Mouse (Mus musculus) embryonic facial prominence, embryonic 12.5 days (tissue): ENCODE data around the gene Trp53rkb. TPM values are rescaled to one million over a fixed set of nuclear protein-coding genes. Genes with fewer than 3 reads are reported as not detected.
A peak's percentile ranks its signal among the peaks of the same experiment; 100 is the strongest.
"Not testable (repeated sequence)": the region's sequence is repeated elsewhere in the genome, so short reads cannot be mapped to it uniquely, and the experiment has no call there.

Experiments
- ATAC-seq: fragments of 200-750 bp; cut with Nextera tagmentation; 2 replicates; pipeline ENCODE4 v1.8.0; 2017; ENCODE audit not compliant: insufficient number of reproducible peaks, insufficient read depth, low FRiP score, low TSS enrichment
- H3K27ac ChIP-seq: fragments of 300-500 bp; sonication (generic); 2 replicates; pipeline ENCODE4 v1.5.1; 2016; ENCODE audit warnings: mild to moderate bottlenecking
- H3K27me3 ChIP-seq: fragments of 300-500 bp; sonication (generic); 2 replicates; pipeline ENCODE4 v1.6.1; 2016; ENCODE audit warnings: mild to moderate bottlenecking, moderate library complexity
- H3K36me3 ChIP-seq: fragments of 300-500 bp; sonication (generic); 2 replicates; pipeline ENCODE4 v1.6.1; 2016; ENCODE audit warnings: mild to moderate bottlenecking
- H3K4me1 ChIP-seq: fragments of 300-500 bp; sonication (generic); 2 replicates; pipeline ENCODE4 v1.6.1; 2016
- H3K4me2 ChIP-seq: fragments of 300-500 bp; sonication (generic); replicated peaks from 2 replicates; pipeline ENCODE4 v1.6.1; 2016; ENCODE audit warnings: mild to moderate bottlenecking, moderate library complexity
- H3K4me3 ChIP-seq: fragments of 300-500 bp; sonication (generic); 2 replicates; pipeline ENCODE4 v1.5.1; 2016; ENCODE audit warnings: mild to moderate bottlenecking
- H3K9ac ChIP-seq: fragments of 300-500 bp; sonication (generic); 2 replicates; pipeline ENCODE4 v1.6.1; 2016; ENCODE audit warnings: mild to moderate bottlenecking, moderate library complexity
- H3K9me3 ChIP-seq: fragments of 300-500 bp; sonication (generic); 2 replicates; pipeline ENCODE4 v1.6.1; 2016; ENCODE audit warnings: mild to moderate bottlenecking, moderate library complexity
- WGBS: fragments of 180-500 bp; shearing (Covaris S2); methylation state at CpG from one replicate; pipeline ENCODE4 v1.1.7; 2016; 5-methylcytosine and 5-hydroxymethylcytosine counted together
- polyA plus RNA-seq: library from polyadenylated mRNA; unstranded; fragments of >200 nt; fragmentation: Nextera tagmentation; extraction: Ambion mirVana; gene quantifications from 2 replicates; pipeline ENCODE4 v1.2.1, GENCODE M21; 2016

Trp53rkb gene
- polyA plus RNA-seq = 11.5 and 13.2 TPM in 2 replicates

DNA sequence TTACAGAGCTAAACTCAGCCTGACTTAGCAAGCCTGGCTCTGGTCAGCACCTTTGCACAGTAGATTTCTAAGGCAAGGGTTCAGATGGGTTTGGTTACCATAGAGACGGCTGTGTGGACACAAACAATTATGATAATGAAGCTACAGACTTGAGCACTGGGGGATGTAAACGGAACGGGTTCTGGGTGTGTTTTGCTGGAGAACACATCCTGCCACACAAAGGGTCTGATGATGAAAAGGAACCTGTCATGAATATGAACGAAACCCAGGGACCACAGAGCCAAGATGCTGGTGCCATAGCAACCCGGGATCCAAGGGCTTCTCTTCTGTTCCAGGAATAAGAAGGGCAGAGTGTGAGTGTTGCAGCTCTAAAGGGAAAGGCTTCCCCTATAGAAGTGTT, at the start of gene Trp53rkb:
TSS of gene Trp53rkb (plus strand) at position 177 of the 400 bp plus-strand sequence.
- H3K4me1 ChIP-seq = peaks cover 13% of the 10 kb centered on the region
- peak within 1 kb of the TSS; percentile 56 for H3K4me2 ChIP-seq
- H3K27ac ChIP-seq = peak within 1 kb of the TSS; percentile 76; the same call in 1 of the 2 replicates
- WGBS = 65% methylated on average over 5 of the region's 5 CpGs
- peaks cover 15% of the 10 kb centered on the region for H3K36me3 ChIP-seq
- peak within 1 kb of the TSS; percentile 83 for H3K4me3 ChIP-seq
- no peak for ATAC-seq
- no peaks in the 10 kb centered on the region for H3K9me3 ChIP-seq
- H3K27me3 ChIP-seq = no peaks in the 10 kb centered on the region
- H3K9ac ChIP-seq = peak within 1 kb of the TSS; percentile 93

DNA sequence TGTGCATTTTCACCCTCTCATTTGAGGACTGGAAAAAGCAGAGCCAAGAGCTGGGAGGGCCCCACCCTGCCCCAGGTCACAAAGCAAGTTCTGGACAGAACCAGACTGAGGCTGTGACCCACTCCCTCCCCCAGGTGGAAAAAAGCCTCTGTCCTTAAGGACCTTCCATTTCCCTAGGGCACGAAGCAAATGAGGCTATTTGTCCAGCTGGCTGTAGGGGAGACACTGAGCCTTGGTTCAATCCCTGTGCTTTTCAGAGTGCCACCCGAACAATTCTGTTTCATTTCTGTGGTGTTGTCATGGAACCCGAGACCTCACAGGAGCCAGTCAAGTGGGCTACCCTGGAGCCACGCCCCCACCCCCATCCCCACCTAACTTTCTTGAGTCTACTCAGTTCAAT, 48.8 kb upstream of the Trp53rkb start:
- no peak overlapping the region for H3K4me2 ChIP-seq
- no peak overlapping the region for H3K27ac ChIP-seq
- 49% methylated on average over 4 of the region's 4 CpGs for WGBS
- no peak overlapping the region for H3K9ac ChIP-seq
- no peak overlapping the region for H3K4me3 ChIP-seq
- no peaks in the 10 kb centered on the region for H3K9me3 ChIP-seq
- H3K36me3 ChIP-seq = no peaks in the 10 kb centered on the region
- H3K4me1 ChIP-seq = peaks cover 11% of the 10 kb centered on the region
- no peaks in the 10 kb centered on the region; the same call in 1 of the 2 replicates for H3K27me3 ChIP-seq
- ATAC-seq = no peak

DNA sequence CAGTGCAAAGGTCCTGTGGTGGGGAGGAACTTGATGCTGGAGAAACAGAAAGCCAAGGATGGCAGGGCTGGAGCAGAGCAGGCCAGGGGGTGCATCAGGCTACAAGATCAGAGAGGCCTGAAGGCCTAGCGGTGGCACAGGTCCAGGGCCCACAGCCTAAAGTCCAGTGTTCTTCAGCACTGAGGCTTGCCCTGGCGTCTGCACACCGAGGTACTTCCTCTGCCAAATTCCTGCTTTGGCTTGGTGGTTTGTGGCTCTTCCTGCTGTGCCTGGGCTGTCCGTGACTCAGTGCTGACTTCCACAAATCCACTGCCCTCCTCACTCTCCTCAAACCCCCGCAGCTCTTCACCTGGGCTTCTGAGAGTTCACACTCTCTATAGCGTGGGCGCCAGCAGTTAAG, 47.9 kb upstream of the Trp53rkb start:
- Histone ChIP-seq H3K27ac (no peak overlapping the region), H3K4me3 (no peak overlapping the region), H3K9me3 (no peaks in the 10 kb centered on the region), H3K27me3 (no peaks in the 10 kb centered on the region; the same call in 1 of the 2 replicates), H3K36me3 (no peaks in the 10 kb centered on the region), H3K9ac (no peak overlapping the region), H3K4me1 (peaks cover 11% of the 10 kb centered on the region), H3K4me2 (no peak overlapping the region)
- ATAC-seq = no peak
- 79% methylated on average over 7 of the region's 7 CpGs for WGBS

DNA sequence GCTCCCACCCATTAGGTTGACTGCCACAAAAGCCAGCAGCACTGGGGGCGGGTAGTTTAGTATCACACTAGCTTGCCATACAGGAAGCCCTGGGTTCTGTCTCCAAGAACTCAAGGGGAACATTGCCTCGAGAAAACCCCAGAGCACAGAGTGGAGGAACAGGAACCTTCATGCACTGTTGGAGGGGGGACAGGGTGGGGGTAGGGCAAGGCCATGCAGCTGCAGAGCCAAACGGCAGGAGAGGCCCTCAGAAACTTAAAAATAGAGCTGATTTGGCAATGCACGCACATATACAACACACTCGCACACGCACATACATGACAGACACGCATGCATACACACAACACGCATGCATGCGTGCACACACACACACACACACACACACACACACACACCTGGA, 46.5 kb upstream of the Trp53rkb start:
- no peak overlapping the region for H3K27ac ChIP-seq
- WGBS = 81% methylated on average over 9 of the region's 9 CpGs

DNA sequence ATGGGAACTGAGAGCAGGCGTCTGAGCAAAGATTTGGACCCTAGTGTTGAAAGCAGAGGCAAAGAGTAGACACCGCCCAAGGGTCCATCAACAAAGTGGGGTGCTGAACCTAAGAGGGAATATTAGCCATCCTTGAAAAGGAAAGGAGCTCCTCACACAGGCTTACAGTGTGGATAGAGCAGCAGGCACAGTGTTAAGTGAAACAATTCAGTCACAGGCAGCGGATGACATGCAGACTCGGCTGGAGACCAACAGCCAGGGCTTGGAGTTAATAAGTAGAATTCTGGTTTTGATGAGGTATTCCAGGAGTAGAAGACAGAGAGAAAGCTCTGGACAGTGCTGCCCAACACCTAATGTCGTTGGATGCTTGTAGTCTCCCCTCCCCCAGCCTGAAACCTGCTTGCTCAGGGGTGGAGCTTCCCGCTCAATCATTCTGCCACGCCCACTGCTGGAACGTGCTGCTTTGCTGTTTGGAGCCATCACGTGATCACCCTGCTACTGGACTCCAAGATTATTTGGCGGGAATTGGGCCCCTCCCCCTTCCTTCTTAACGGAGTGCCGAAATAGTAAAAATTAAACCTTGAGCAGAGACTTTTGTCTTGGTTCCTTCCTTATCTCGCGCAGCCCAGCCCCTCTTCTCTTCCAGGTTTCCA, 45.9 kb upstream of the Trp53rkb start:
- not testable (repeated sequence) for H3K9ac ChIP-seq, H3K27ac ChIP-seq
- 57% methylated on average over 14 of the region's 14 CpGs for WGBS

More for the DNA sequence above, 46.5 kb upstream of the Trp53rkb start:
- H3K9ac ChIP-seq = no peak overlapping the region
- H3K36me3 ChIP-seq = no peaks in the 10 kb centered on the region
- no peak overlapping the region for H3K4me2 ChIP-seq
- peaks cover 7% of the 10 kb centered on the region for H3K4me1 ChIP-seq
- H3K4me3 ChIP-seq = no peak overlapping the region
- no peaks in the 10 kb centered on the region for H3K9me3 ChIP-seq
- ATAC-seq = no peak
- no peaks in the 10 kb centered on the region for H3K27me3 ChIP-seq

DNA sequence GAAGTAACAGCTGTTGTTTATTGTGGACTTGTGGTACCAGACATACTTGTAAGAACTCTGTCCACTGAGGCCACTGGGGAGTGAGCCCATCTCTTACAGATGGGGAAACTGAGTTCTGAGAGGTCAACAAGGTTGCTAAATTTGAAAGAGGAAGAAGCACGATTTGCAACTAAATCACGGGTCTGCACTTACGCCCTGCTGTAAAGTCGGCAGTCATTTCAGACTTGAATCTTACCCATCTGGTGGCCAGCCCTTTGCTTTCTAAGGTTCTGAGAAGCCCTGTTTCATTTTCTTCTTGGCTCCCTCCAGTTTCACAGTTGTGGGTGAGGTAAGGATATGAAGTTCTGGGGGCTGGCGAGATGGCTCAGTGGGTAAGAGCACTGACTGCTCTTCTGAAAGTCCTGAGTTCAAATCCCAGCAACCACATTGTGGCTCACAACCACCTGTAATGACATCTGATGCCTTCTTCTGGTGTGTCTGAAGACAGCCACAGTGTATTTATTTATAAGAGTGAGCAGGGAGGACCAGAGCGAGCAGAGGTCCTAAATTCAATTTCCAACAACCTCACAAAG, 41.6 kb upstream of the Trp53rkb start:
- H3K27ac ChIP-seq = no peak overlapping the region
- H3K4me2 ChIP-seq = no peak overlapping the region
- H3K9ac ChIP-seq = no peak overlapping the region
- 82% methylated on average over 6 of the region's 6 CpGs for WGBS
- no peaks in the 10 kb centered on the region for H3K36me3 ChIP-seq
- ATAC-seq = no peak
- no peaks in the 10 kb centered on the region for H3K4me1 ChIP-seq
- H3K9me3 ChIP-seq = no peaks in the 10 kb centered on the region
- H3K27me3 ChIP-seq = no peaks in the 10 kb centered on the region
- H3K4me3 ChIP-seq = no peak overlapping the region

More for the DNA sequence above, 45.9 kb upstream of the Trp53rkb start:
- H3K4me3 ChIP-seq, ATAC-seq, H3K36me3 ChIP-seq, H3K4me2 ChIP-seq, H3K9me3 ChIP-seq, H3K27me3 ChIP-seq, H3K4me1 ChIP-seq: not testable (repeated sequence)

DNA sequence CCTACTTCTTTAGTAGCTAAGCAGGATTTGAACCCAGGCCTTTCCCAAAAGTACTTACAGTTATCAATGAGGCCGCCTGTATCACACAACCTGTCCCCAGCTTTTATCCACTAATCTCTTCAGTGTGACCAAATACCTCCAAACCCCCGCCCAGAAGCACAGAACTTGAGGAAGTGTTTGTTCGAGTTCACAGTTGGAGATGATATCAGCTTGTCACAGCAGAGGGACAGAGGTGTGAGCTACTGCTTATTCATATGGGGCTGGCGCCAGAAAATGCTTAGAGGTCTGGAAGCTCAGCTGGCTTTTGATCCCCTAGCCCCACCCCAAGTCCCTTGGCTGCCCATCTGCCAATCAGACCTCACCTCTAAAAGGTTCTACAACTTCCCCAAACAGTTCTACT, 38.1 kb upstream of the Trp53rkb start:
- Histone ChIP-seq H3K27me3 (no peaks in the 10 kb centered on the region), H3K9me3 (no peaks in the 10 kb centered on the region), H3K9ac (no peak overlapping the region), H3K27ac (no peak overlapping the region), H3K4me2 (no peak overlapping the region), H3K36me3 (no peaks in the 10 kb centered on the region), H3K4me1 (peaks cover 7% of the 10 kb centered on the region; the same call in 1 of the 2 replicates), H3K4me3 (no peak overlapping the region)
- WGBS = 68% methylated on average over 4 of the region's 4 CpGs
- ATAC-seq = no peak

DNA sequence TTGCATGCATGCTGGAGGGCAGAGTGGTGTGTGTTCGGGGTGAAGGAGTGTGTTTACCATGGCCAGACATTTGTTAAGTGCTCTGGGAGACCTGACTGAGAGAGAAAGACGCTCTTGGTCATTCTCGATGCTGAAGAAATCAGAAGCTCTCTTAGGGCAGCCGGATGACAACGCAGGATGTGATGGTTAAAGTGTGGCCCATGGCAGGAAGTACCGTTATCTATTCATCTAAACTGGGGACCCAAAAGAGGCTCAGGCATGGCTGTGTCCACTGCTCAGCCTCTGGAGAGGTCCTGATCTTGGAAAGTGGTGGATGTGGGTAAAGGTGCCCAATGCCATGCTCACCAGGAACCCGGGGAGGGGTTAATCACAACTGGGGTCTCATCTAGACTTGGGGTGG, 37.6 kb upstream of the Trp53rkb start:
- Histone ChIP-seq H3K4me1 (peaks cover 7% of the 10 kb centered on the region; the same call in 1 of the 2 replicates), H3K27me3 (no peaks in the 10 kb centered on the region), H3K4me2 (no peak overlapping the region), H3K36me3 (no peaks in the 10 kb centered on the region), H3K4me3 (no peak overlapping the region), H3K27ac (no peak overlapping the region), H3K9ac (no peak overlapping the region), H3K9me3 (no peaks in the 10 kb centered on the region)
- 88% methylated on average over 7 of the region's 7 CpGs for WGBS
- no peak for ATAC-seq

DNA sequence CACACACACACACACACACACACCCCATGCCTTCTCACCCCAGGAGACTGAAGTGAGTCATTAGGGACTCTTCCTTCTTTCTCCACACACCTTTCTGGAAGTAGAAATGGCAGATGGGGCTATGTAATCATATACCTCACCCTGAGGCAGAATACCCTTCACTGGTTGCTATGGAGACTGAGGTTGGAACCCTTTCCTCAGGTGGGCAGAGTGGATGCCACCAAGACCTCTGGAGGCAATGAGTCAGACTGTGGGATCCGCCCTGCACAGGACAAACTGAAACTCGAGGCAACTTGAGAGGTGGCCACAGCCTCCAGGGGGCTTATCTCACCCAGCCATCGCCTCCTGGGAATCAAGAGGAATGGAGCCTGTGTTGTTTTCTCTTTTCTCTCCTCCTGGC, 34.4 kb upstream of the Trp53rkb start:
- Histone ChIP-seq H3K4me3 (no peak overlapping the region), H3K9me3 (no peaks in the 10 kb centered on the region), H3K36me3 (no peaks in the 10 kb centered on the region), H3K27me3 (no peaks in the 10 kb centered on the region), H3K4me1 (peaks cover 7% of the 10 kb centered on the region; the same call in 1 of the 2 replicates), H3K27ac (no peak overlapping the region), H3K9ac (no peak overlapping the region), H3K4me2 (no peak overlapping the region)
- no peak for ATAC-seq
- 33% methylated on average over 3 of the region's 3 CpGs for WGBS

DNA sequence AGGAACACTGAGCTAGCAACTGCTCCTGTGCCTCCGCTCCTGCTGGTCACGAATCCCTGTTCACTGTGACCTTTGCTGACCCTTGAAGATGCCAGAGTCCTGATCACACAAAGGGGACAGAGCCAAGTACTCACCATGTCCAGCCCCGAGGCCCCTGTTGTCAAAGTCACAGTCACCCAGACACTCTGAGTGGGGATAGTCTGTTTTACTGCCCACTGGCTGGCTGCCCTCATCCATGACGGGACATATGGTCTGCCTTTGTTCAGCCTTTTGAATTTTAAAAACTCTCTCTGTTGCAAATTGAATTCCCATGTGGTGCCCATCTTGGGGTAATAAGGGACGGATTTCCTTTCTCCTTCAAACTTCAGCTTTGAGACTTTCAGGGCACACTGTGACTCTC, 28.3 kb upstream of the Trp53rkb start:
- no peaks in the 10 kb centered on the region for H3K27me3 ChIP-seq
- H3K4me2 ChIP-seq = no peak overlapping the region
- H3K27ac ChIP-seq = peak overlapping the region; percentile 71
- H3K9ac ChIP-seq = no peak overlapping the region
- H3K4me1 ChIP-seq = peaks cover 11% of the 10 kb centered on the region
- whole genome bisulfite sequencing = 20% methylated on average over 5 of the region's 5 CpGs
- no peaks in the 10 kb centered on the region for H3K9me3 ChIP-seq
- H3K36me3 ChIP-seq = no peaks in the 10 kb centered on the region
- no peak overlapping the region for H3K4me3 ChIP-seq
- ATAC-seq = peak; percentile 39

DNA sequence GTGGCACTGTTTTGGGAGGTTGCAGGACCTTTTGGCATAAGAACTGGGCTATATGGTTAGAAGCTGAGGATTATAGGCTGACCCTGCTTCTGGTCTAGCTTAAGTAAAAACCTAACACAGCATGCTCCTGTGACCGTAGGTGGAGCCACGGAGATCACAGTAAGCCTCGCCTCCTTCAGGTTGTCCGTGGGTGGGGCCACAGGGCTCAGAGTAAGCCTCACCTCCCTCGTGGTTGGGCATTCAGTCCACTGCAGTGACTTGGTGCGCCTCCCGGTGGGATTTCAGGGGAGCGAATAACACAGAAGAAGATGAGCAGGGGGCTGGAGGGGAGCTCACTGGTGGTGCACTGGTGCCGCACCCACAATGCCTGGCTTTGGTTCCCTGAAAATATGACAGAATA, 24.7 kb upstream of the Trp53rkb start:
- no peak for ATAC-seq
- WGBS = 70% methylated on average over 9 of the region's 9 CpGs
- no peak overlapping the region for H3K4me2 ChIP-seq

DNA sequence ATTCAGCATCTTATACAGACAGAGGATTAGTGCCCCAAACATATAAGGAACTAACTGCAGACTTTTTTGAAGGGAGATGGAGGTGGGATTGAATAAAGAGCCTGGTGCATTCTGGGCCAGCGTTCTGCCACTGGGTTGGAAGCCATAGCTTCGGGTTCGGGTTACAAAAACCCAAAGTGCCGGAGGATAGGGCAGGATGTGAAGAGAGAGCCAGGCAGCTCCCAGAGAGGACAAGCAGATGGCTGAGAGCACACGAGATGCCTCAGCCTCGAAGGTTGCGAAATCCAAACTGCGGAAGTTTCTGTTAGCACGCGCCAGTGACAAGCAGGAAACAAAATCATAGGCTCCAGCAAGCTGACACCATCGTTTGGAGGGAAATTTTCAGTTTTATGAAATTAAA, 20.9 kb upstream of the Trp53rkb start:
- Histone ChIP-seq H3K4me2 (no peak overlapping the region), H3K4me3 (no peak overlapping the region), H3K27me3 (no peaks in the 10 kb centered on the region), H3K4me1 (no peaks in the 10 kb centered on the region), H3K36me3 (no peaks in the 10 kb centered on the region), H3K27ac (no peak overlapping the region), H3K9me3 (no peaks in the 10 kb centered on the region), H3K9ac (no peak overlapping the region)
- no peak for ATAC-seq
- WGBS = 49% methylated on average over 11 of the region's 11 CpGs

More for the DNA sequence above, 24.7 kb upstream of the Trp53rkb start:
- Histone ChIP-seq H3K4me3 (no peak overlapping the region), H3K9me3 (no peaks in the 10 kb centered on the region), H3K4me1 (peaks cover 11% of the 10 kb centered on the region), H3K9ac (no peak overlapping the region), H3K27me3 (no peaks in the 10 kb centered on the region), H3K36me3 (no peaks in the 10 kb centered on the region), H3K27ac (no peak overlapping the region)
